Mouse (Mus musculus) v-Abl transformed pro-B cells (cell line): ENCODE results near the gene Tef.

ENCODE experiments used
- in situ Hi-C, 2 experiments: fragments of 400-800 bp; cut with MboI; formaldehyde crosslinking; loops; one replicate each; pipeline ENCODE4 v1.15.1; 2025; ENCODE audit not compliant: unreplicated experiment in 2 of 2

Tef gene

GRCm38 (mm10) chr15:81802001-81802890, at the start of gene Tef:
Gene Tef (plus strand): TSS chr15:81802421.
- in situ Hi-C loops = no loop called here

- in situ Hi-C loops = no loop called here
Measured at GRCm38 (mm10) chr15:81753669-81754068, 48.6 kb upstream of the Tef start.

GRCm38 (mm10) chr15:81758701-81759100, 43.5 kb upstream of the Tef start:
- in situ Hi-C loops = no loop called here

- in situ Hi-C loops = no loop called here
Measured at GRCm38 (mm10) chr15:81759542-81759941, 42.7 kb upstream of the Tef start.

- in situ Hi-C loops = no loop called here
Measured at GRCm38 (mm10) chr15:81760361-81761079, 41.7 kb upstream of the Tef start.

- in situ Hi-C loops = no loop called here
Measured at GRCm38 (mm10) chr15:81761381-81761780, 40.8 kb upstream of the Tef start.

GRCm38 (mm10) chr15:81761959-81762358, 40.3 kb upstream of the Tef start:
- in situ Hi-C loops = no loop called here

GRCm38 (mm10) chr15:81764573-81764972, 37.6 kb upstream of the Tef start:
- in situ Hi-C loops = no loop called here

GRCm38 (mm10) chr15:81765651-81766050, 36.6 kb upstream of the Tef start:
- in situ Hi-C loops = no loop called here

GRCm38 (mm10) chr15:81766439-81766838, 35.8 kb upstream of the Tef start:
- in situ Hi-C loops = no loop called here

- in situ Hi-C loops = no loop called here
Measured at GRCm38 (mm10) chr15:81769037-81769436, 33.2 kb upstream of the Tef start.

GRCm38 (mm10) chr15:81772431-81773120, 29.6 kb upstream of the Tef start:
- in situ Hi-C loops = no loop called here

GRCm38 (mm10) chr15:81774505-81775171, 27.6 kb upstream of the Tef start:
- in situ Hi-C loops = no loop called here

- in situ Hi-C loops = no loop called here
Measured at GRCm38 (mm10) chr15:81776631-81777422, 25.4 kb upstream of the Tef start.

GRCm38 (mm10) chr15:81781816-81782215, 20.4 kb upstream of the Tef start:
- in situ Hi-C loops = no loop called here

- in situ Hi-C loops = no loop called here
Measured at GRCm38 (mm10) chr15:81784762-81785161, 17.5 kb upstream of the Tef start.

- in situ Hi-C loops = no loop called here
Measured at GRCm38 (mm10) chr15:81785701-81786100, 16.5 kb upstream of the Tef start.

GRCm38 (mm10) chr15:81787525-81787924, 14.7 kb upstream of the Tef start:
- in situ Hi-C loops = no loop called here

GRCm38 (mm10) chr15:81792444-81792843, 9.8 kb upstream of the Tef start:
- in situ Hi-C loops = loop anchor here in 1 of 2 experiments (10.0 kb wide), 1 partner anchor 112 kb away; no protein-coding TSS in a partner anchor

- in situ Hi-C loops = loop anchor here in 1 of 2 experiments (10.0 kb wide), 1 partner anchor 109 kb away; no protein-coding TSS in a partner anchor
Measured at GRCm38 (mm10) chr15:81796228-81796627, 6.0 kb upstream of the Tef start.
